Mouse (Mus musculus) brain, embryonic 14.5 days (tissue): ENCODE measurements at regions not wholly inside any gene's neighbourhood (a gene's known extent, or its start where the extent isn't known, plus 50 kb on each side); places are given as distances from the start of the nearest gene placed in this dataset.
A peak's percentile ranks its signal among the peaks of the same experiment; 100 is the strongest.

ENCODE experiments used
- DNase-seq: peaks from one replicate; pipeline ENCODE4 v3.0.0-alpha.2; 2011; ENCODE audit warnings: low read depth
- CTCF ChIP-seq: fragments of 200-500 bp; IDR thresholded peaks from 2 replicates; pipeline ENCODE4 v1.5.1; 2012; ENCODE audit warnings: inconsistent platforms, mild to moderate bottlenecking, moderate library complexity, borderline replicate concordance; ENCODE audit not compliant: insufficient read depth, insufficient read length; ENCODE audit errors: extremely low read depth
- POLR2A ChIP-seq: fragments of 200-500 bp; IDR thresholded peaks from 2 replicates; pipeline ENCODE4 v1.6.1; 2012; ENCODE audit warnings: mild to moderate bottlenecking, inconsistent platforms, borderline replicate concordance; ENCODE audit not compliant: poor library complexity, insufficient read depth, insufficient read length, severe bottlenecking; ENCODE audit errors: extremely low read depth

- no peak for TF ChIP-seq POLR2A
- TF ChIP-seq CTCF = no peak
- peak; percentile 36 for DNase-seq
These were observed 941.9 kb downstream of the Stpg2 start for GRCm38 (mm10) chr3:140147158-140147933.

- peak; percentile 83 for DNase-seq
- TF ChIP-seq POLR2A (no peak), CTCF (no peak)
These were observed 945.0 kb downstream of the Stpg2 start for GRCm38 (mm10) chr3:140150530-140150951.

- DNase-seq = no peak
- no peak for TF ChIP-seq POLR2A
- no peak for TF ChIP-seq CTCF
These were observed 974.0 kb downstream of the Stpg2 start for GRCm38 (mm10) chr3:140179471-140179870.

- peak; percentile 25 for DNase-seq
- TF ChIP-seq POLR2A (no peak), CTCF (no peak)
These were observed 977.2 kb downstream of the Stpg2 start for GRCm38 (mm10) chr3:140182690-140183089.

- DNase-seq = peak; percentile 79
- TF ChIP-seq CTCF (no peak), POLR2A (no peak)
These were observed 979.5 kb downstream of the Stpg2 start for GRCm38 (mm10) chr3:140184899-140185525.

- TF ChIP-seq POLR2A = no peak
- no peak for TF ChIP-seq CTCF
- no peak for DNase-seq
These were observed 1000.4 kb downstream of the Stpg2 start for GRCm38 (mm10) chr3:140205914-140206313.

DNA sequence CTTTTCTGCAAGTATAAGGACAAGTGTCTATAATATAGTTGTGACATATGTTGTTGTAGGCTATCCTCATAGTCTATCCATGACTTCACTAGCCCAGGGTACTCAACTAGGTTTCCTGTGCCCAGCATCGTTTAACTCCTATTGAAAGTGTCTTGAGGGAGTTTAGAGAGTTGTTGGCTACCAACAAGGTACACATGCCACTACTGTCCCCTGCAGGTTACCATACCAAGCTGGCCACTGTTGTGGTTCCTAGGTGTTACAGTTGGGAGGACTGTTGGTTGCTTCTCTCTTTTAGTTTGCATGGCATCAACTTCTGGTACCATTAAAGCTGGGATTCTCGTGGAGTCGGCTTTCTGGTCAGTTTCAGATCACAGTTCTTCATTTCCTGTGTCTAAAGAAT, 990.7 kb downstream of the Pdha2 start:
- TF ChIP-seq POLR2A = no peak
- TF ChIP-seq CTCF = no peak
- DNase-seq = no peak

GRCm38 (mm10) chr3:140230712-140231111, 981.4 kb downstream of the Pdha2 start:
- TF ChIP-seq CTCF (no peak), POLR2A (no peak)
- DNase-seq = no peak

DNA sequence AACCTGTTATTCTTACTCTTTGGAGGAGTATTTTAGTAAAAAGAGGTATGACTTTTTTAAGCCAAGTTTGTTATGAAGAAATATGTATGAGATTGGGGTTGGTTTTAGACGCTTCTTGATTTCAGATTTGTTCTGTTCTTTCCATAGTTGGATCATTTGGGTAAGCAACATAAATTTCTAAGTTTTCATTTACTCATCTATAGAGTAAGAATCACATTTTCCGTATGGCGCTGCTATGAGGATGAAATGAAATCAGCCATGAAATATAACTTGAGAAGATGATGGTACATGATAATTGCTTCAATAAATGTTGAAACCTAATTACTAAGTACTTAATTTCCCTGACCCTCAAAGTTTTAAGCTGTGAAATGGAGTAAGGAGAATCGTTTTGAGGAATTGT, 979.0 kb downstream of the Pdha2 start:
- DNase-seq = no peak
- TF ChIP-seq POLR2A (no peak), CTCF (no peak)

DNA sequence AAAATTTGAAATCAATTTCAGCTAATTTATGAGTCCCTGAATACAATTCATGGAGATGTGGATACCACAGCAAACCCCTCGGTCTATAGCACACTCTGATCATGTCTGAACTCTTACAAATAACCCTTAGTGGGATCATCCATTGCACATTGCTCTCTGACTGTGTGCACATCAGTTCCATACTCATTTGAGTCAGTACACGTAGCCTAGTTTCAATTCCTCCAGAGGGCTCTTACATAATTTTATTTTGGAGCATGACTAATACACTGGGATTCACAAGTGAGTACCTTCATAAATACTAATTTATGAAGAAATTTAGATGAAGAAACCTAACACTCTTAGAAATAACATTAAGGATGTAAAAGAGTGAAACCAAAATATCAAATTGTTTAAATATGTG, 978.3 kb downstream of the Pdha2 start:
- no peak for TF ChIP-seq CTCF

GRCm38 (mm10) chr3:140239276-140239675, 972.9 kb downstream of the Pdha2 start:
- DNase-seq = peak; percentile 2
- TF ChIP-seq POLR2A (no peak), CTCF (no peak)

More for the DNA sequence above, 978.3 kb downstream of the Pdha2 start:
- no peak for DNase-seq
